Comparison of ENCODE assay signal across 8 mouse cellular contexts in the genomic region with DNA sequence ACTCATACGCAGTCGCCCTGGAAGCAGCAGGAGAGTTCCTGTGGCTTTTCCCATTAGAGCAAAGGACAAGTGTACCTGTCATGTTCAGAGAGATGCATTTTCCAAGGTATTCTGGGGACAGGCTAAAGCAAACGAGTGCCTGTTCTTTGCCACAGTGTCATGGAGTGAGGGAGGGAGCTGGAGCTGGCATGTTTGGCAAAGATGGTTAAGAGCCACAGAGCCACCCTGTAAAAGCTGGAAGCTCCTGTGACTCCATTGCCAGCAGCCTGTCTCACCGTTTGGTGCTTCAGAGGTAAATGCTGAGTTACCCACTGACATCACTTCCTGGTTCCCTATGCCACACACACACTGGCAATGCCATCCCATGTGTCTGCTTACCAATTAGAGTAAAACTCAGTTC.
"Had no signal": no experiment of that assay in that cellular context is flagged by ENCODE, and none has a peak within 500 bp of the region (broad histone marks: within the 10 kb centered on the region; RNA-seq: fewer than 3 reads in every experiment).

No protein-coding gene starts in this region.

- ATAC-seq: liver, embryonic 12.5 days had no signal

- DNase-seq: lung, embryonic 14.5 days; lung, postnatal 10 days; lung, postnatal 4 days; midbrain, embryonic 14.5 days; right cerebral cortex, adult 18-20 months; right cerebral cortex, postnatal 25 days; thymus, postnatal 36 days had no signal
